Mouse (Mus musculus) CH12.LX (cell line): ENCODE data around the gene Rtn2. TPM values are rescaled to one million over a fixed set of nuclear protein-coding genes. Genes with fewer than 3 reads are reported as not detected.

Experiments used
- DNase-seq: peaks from one replicate; pipeline ENCODE4 v3.0.0-alpha.2; 2013; ENCODE audit errors: extremely low read depth
- H3K27ac ChIP-seq: 2 replicates; pipeline ENCODE4 v1.5.1; 2012; ENCODE audit warnings: low read depth, mild to moderate bottlenecking, control low read depth, moderate library complexity; ENCODE audit not compliant: insufficient read depth
- H3K27me3 ChIP-seq: replicated peaks from 2 replicates; pipeline ENCODE3; 2012; ENCODE audit warnings: inconsistent platforms
- H3K36me3 ChIP-seq, 2 experiments: replicated peaks in 1 of 2; 2 replicates each; pipeline versions ENCODE3 to v1.6.1; 2012; ENCODE audit warnings: inconsistent platforms in 1 of 2, low read length in 1 of 2, mild to moderate bottlenecking in 1 of 2, mixed read lengths in 1 of 2, moderate library complexity in 1 of 2; ENCODE audit not compliant: control insufficient read depth in 1 of 2, insufficient read depth in 1 of 2
- H3K4me1 ChIP-seq, 2 experiments: 2 replicates each; pipeline ENCODE4 v1.6.1; 2012; ENCODE audit warnings: inconsistent platforms in 1 of 2, moderate library complexity in 1 of 2; ENCODE audit not compliant: insufficient read depth in 2 of 2, control insufficient read depth in 1 of 2
- H3K4me2 ChIP-seq: 2 replicates; pipeline ENCODE4 v1.6.1; 2012; ENCODE audit warnings: low read depth, mild to moderate bottlenecking, control low read depth; ENCODE audit not compliant: poor library complexity, insufficient read depth, severe bottlenecking
- H3K4me3 ChIP-seq, 3 experiments: fragments of 150-350 bp in 1 of 3; sonication (generic) in 1 of 3; replicated peaks in 1 of 3; 2 replicates each; pipeline versions ENCODE3 to v1.5.1; 2011 to 2012; ENCODE audit warnings: low read depth in 2 of 3, low read length in 2 of 3, mild to moderate bottlenecking in 2 of 3, moderate library complexity in 2 of 3, control low read depth in 1 of 3, improper control_type of control experiment in 1 of 3, inconsistent platforms in 1 of 3, mixed read lengths in 1 of 3; ENCODE audit not compliant: poor library complexity in 1 of 3
- H3K79me2 ChIP-seq: replicated peaks from 2 replicates; pipeline ENCODE4 v1.6.1; 2012; ENCODE audit warnings: mild to moderate bottlenecking, moderate library complexity; ENCODE audit not compliant: control insufficient read depth, poor library complexity, insufficient read depth, severe bottlenecking; ENCODE audit errors: extremely low read depth
- H3K9ac ChIP-seq: 2 replicates; pipeline ENCODE4 v1.6.1; 2012; ENCODE audit warnings: low read depth, mild to moderate bottlenecking, control low read depth, moderate library complexity; ENCODE audit not compliant: insufficient read depth
- H3K9me3 ChIP-seq: replicated peaks from 2 replicates; pipeline ENCODE3; 2012; ENCODE audit warnings: low read length, inconsistent platforms, mixed read lengths
- BHLHE40 ChIP-seq: IDR thresholded peaks from 2 replicates; pipeline ENCODE4 v1.6.1; 2011; ENCODE audit warnings: mild to moderate bottlenecking, low read depth, low read length, improper control_type of control experiment
- CTCF ChIP-seq, 2 experiments: IDR thresholded peaks in 1 of 2; conservative IDR thresholded peaks in 1 of 2; 2 replicates each; pipeline ENCODE4 v1.5.1; 2011 to 2012; ENCODE audit warnings: low read depth in 2 of 2, low read length in 2 of 2, improper control_type of control experiment in 1 of 2, inconsistent platforms in 1 of 2, mild to moderate bottlenecking in 1 of 2, moderate library complexity in 1 of 2
- EP300 ChIP-seq: IDR thresholded peaks from 2 replicates; pipeline ENCODE4 v1.6.1; 2011; ENCODE audit warnings: low read length, improper control_type of control experiment
- ETS1 ChIP-seq: conservative IDR thresholded peaks from 2 replicates; pipeline ENCODE4 v1.6.1; 2012; ENCODE audit warnings: low read depth, mild to moderate bottlenecking, inconsistent platforms, low read length, improper control_type of control experiment, moderate library complexity
- JUN ChIP-seq: IDR thresholded peaks from 2 replicates; pipeline ENCODE4 v1.6.1; 2011; ENCODE audit warnings: low read depth, mild to moderate bottlenecking, low read length, improper control_type of control experiment, moderate library complexity; ENCODE audit not compliant: insufficient read depth
- KAT2A ChIP-seq: IDR thresholded peaks from 2 replicates; pipeline ENCODE4 v1.6.1; 2012; ENCODE audit warnings: low read length, improper control_type of control experiment, inconsistent platforms; ENCODE audit not compliant: insufficient replicate concordance
- MAFK ChIP-seq: IDR thresholded peaks from 2 replicates; pipeline ENCODE4 v1.6.1; 2011; ENCODE audit warnings: low read length, improper control_type of control experiment; ENCODE audit not compliant: insufficient replicate concordance
- MAZ ChIP-seq: IDR thresholded peaks from 2 replicates; pipeline ENCODE4 v1.6.1; 2012; ENCODE audit warnings: low read depth, mild to moderate bottlenecking, inconsistent platforms, low read length, improper control_type of control experiment, moderate library complexity
- MEF2A ChIP-seq: IDR thresholded peaks from 2 replicates; pipeline ENCODE4 v1.6.1; 2014; ENCODE audit warnings: low read depth, mild to moderate bottlenecking, inconsistent platforms, low read length, improper control_type of control experiment, borderline replicate concordance
- MXI1 ChIP-seq: IDR thresholded peaks from 2 replicates; pipeline ENCODE4 v1.6.1; 2011; ENCODE audit warnings: mild to moderate bottlenecking, low read depth, low read length, improper control_type of control experiment
- NELFE ChIP-seq: IDR thresholded peaks from 2 replicates; pipeline ENCODE4 v1.6.1; 2011; ENCODE audit warnings: low read depth, low read length, improper control_type of control experiment
- NRF1 ChIP-seq: IDR thresholded peaks from 2 replicates; pipeline ENCODE4 v1.6.1; 2014; ENCODE audit warnings: low read depth, mild to moderate bottlenecking, inconsistent platforms, low read length, improper control_type of control experiment, moderate library complexity
- RAD21 ChIP-seq: IDR thresholded peaks from 2 replicates; pipeline ENCODE4 v1.6.1; 2011; ENCODE audit warnings: low read depth, mild to moderate bottlenecking, low read length, improper control_type of control experiment, moderate library complexity
- SMC3 ChIP-seq: IDR thresholded peaks from 2 replicates; pipeline ENCODE4 v1.6.1; 2011; ENCODE audit warnings: low read depth, low read length, improper control_type of control experiment
- USF1 ChIP-seq: IDR thresholded peaks from 2 replicates; pipeline ENCODE4 v1.6.1; 2014; ENCODE audit warnings: low read depth, mild to moderate bottlenecking, inconsistent platforms, low read length, improper control_type of control experiment
- USF2 ChIP-seq: conservative IDR thresholded peaks from 2 replicates; pipeline ENCODE4 v1.6.1; 2011; ENCODE audit warnings: low read depth, low read length, improper control_type of control experiment
- ZNF384 ChIP-seq: IDR thresholded peaks from 2 replicates; pipeline ENCODE4 v1.6.1; 2012; ENCODE audit warnings: low read depth, low read length, improper control_type of control experiment, inconsistent platforms
- dilution Hi-C: fragments of 300-500 bp; cut with MboI; formaldehyde crosslinking; loops from 2 replicates; pipeline ENCODE4 v1.14.3; 2020; ENCODE audit warnings: low sequenced_read_pairs; ENCODE audit not compliant: extremely low pct_unique_long_range_greater_than_20kb, extremely low pct_ligation_motif_present
- in situ Hi-C: fragments of 300-500 bp; cut with MboI; formaldehyde crosslinking; loops from 3 replicates; pipeline ENCODE4 v1.14.3; 2019; ENCODE audit warnings: low sequenced_read_pairs, low pct_ligation_motif_present, low pct_unique_long_range_greater_than_20kb, mixed read lengths
- polyA plus RNA-seq: library from polyadenylated mRNA; unstranded; fragments of >175 nt; gene quantifications from 2 replicates; pipeline ENCODE4 v1.2.1, GENCODE M21; 2012; ENCODE audit warnings: low read depth; ENCODE audit not compliant: insufficient read length
- total RNA-seq, 2 experiments: library from RNA; depleted of rRNA; stranded (reverse); fragments of 300-350 nt in 1 of 2; fragments of >200 nt in 1 of 2; gene quantifications; 2 replicates each; pipeline ENCODE4 v1.2.3; 2012 to 2014

Gene Rtn2
- total and polyA plus RNA-seq, 3 experiments = 0.56 to 0.76 (median 0.72) TPM

- Histone ChIP-seq H3K36me3 (peaks cover 4 to 9% of the 10 kb centered on the region in 2 experiments), H3K27ac (no peak overlapping the region), H3K4me3 (no peak overlapping the region), H3K4me2 (peak overlapping the region; percentile 85), H3K79me2 (no peaks in the 10 kb centered on the region), H3K4me1 (peaks cover 4 to 37% of the 10 kb centered on the region in 2 experiments; a peak in 3 of 4 replicates), H3K27me3 (peaks cover 22% of the 10 kb centered on the region), H3K9ac (no peak overlapping the region; the same call in 1 of the 2 replicates), H3K9me3 (no peaks in the 10 kb centered on the region)
- in situ Hi-C loops (loop anchor here (5.0 kb wide), 1 partner anchor 36 kb away; no protein-coding TSS in a partner anchor), dilution Hi-C loops (no loop called here)
- peak; percentile 81 for DNase-seq
- TF ChIP-seq MAFK (peak; percentile 81), USF1 (no peak), SMC3 (peak; percentile 87), USF2 (no peak), KAT2A (no peak), RAD21 (peak; percentile 94), MXI1 (0 out of 2 replicates have a peak, but pooled peaks have one; percentile 27), CTCF (conservative IDR thresholded peaks at IDR 0.05 in 1 of 2, IDR thresholded peaks at IDR 0.05 in 1 of 2; ENCODE audit: low read depth in 2 of 2, low read length in 2 of 2) (peak; percentile 84 to 96), NELFE (no peak), ZNF384 (no peak), JUN (no peak), MEF2A (peak; percentile 42; the same call in 1 of the 2 replicates), ETS1 (no peak)
Measured at GRCm38 (mm10) chr7:19343210-19343808, 60.9 kb downstream of the Rtn2 start.

GRCm38 (mm10) chr7:19344237-19344847 is 61.9 kb downstream of the Rtn2 start, which contains the start of gene Ercc1:
Gene Ercc1 (plus strand): TSS chr7:19344778.
- TF ChIP-seq NRF1 = no peak
- TF ChIP-seq BHLHE40 = peak; percentile 35; the same call in 1 of the 2 replicates
- peak; percentile 57 for TF ChIP-seq EP300
- peak; percentile 29; the same call in 1 of the 2 replicates for TF ChIP-seq JUN
- no peak; the same call in 1 of the 2 replicates for TF ChIP-seq ETS1
- TF ChIP-seq MAZ = no peak
- no peak for DNase-seq
- Histone ChIP-seq H3K4me3 (peak within 1 kb of the TSS; percentile 62 to 71 (median 71)), H3K9me3 (no peaks in the 10 kb centered on the region), H3K27me3 (peaks cover 21% of the 10 kb centered on the region), H3K9ac (peak within 1 kb of the TSS; percentile 53), H3K36me3 (peaks cover 9 to 20% of the 10 kb centered on the region in 2 experiments), H3K4me1 (peaks cover 4 to 37% of the 10 kb centered on the region in 2 experiments; a peak in 3 of 4 replicates), H3K79me2 (no peaks in the 10 kb centered on the region), H3K27ac (peak within 1 kb of the TSS; percentile 75), H3K4me2 (peak within 1 kb of the TSS; percentile 85)
- in situ Hi-C loops = loop anchor here (5.0 kb wide), 1 partner anchor 37 kb away; no protein-coding TSS in a partner anchor
- dilution Hi-C loops = no loop called here
